Mouse (Mus musculus) heart, adult 2 months (tissue): Measurements from ENCODE around the gene Psmd12. TPM values are rescaled to one million over a fixed set of nuclear protein-coding genes. Genes with fewer than 3 reads are reported as not detected.
"Not testable (repeated sequence)": the region's sequence is repeated elsewhere in the genome, so short reads cannot be mapped to it uniquely, and the experiment has no call there.

ENCODE experiments used
- DNase-seq, 2 experiments: peaks; one replicate each; pipeline ENCODE4 v3.0.0; 2021
- H3K27ac ChIP-seq: fragments of 200-600 bp; 2 replicates; pipeline ENCODE4 v1.8.1; 2022
- H3K27me3 ChIP-seq: fragments of 200-500 bp; 2 replicates; pipeline ENCODE4 v1.6.1; 2012; ENCODE audit warnings: mild to moderate bottlenecking, low read length, inconsistent platforms, mixed read lengths; ENCODE audit not compliant: control insufficient read depth, insufficient read depth
- H3K36me3 ChIP-seq: fragments of 200-500 bp; 2 replicates; pipeline ENCODE4 v1.6.1; 2012; ENCODE audit warnings: low read length, inconsistent platforms; ENCODE audit not compliant: control insufficient read depth, insufficient read depth
- H3K4me1 ChIP-seq: fragments of 200-500 bp; 2 replicates; pipeline ENCODE4 v1.6.1; 2011; ENCODE audit warnings: low read length; ENCODE audit not compliant: control insufficient read depth, insufficient read depth
- H3K4me3 ChIP-seq: fragments of 200-600 bp; 2 replicates; pipeline ENCODE4 v1.8.1; 2022
- H3K79me2 ChIP-seq: fragments of 200-500 bp; replicated peaks from 2 replicates; pipeline ENCODE4 v1.6.1; 2012; ENCODE audit warnings: mild to moderate bottlenecking, inconsistent platforms, low read length, moderate library complexity, mixed read lengths; ENCODE audit not compliant: control insufficient read depth, insufficient read depth
- H3K9ac ChIP-seq: fragments of 200-500 bp; 2 replicates; pipeline ENCODE4 v1.6.1; 2012; ENCODE audit warnings: low read depth, mild to moderate bottlenecking, control low read depth, inconsistent platforms, low read length, mixed read lengths
- CTCF ChIP-seq: fragments of 200-600 bp; IDR thresholded peaks from 2 replicates; pipeline ENCODE4 v1.8.1; 2022; ENCODE audit warnings: antibody characterized with exemption, mild to moderate bottlenecking, moderate library complexity
- EP300 ChIP-seq: fragments of 200-500 bp; IDR thresholded peaks from 2 replicates; pipeline ENCODE4 v1.6.1; 2011; ENCODE audit warnings: low read depth, low read length, control low read depth; ENCODE audit not compliant: insufficient read depth
- POLR2A ChIP-seq: fragments of 200-500 bp; IDR thresholded peaks from 2 replicates; pipeline ENCODE4 v1.6.1; 2011; ENCODE audit warnings: mild to moderate bottlenecking, low read depth, low read length, control low read depth; ENCODE audit not compliant: insufficient read depth
- WGBS: fragments of 180-500 bp; shearing (Covaris S2); methylation state at CpG from one replicate; pipeline ENCODE4 v1.1.7; 2018; 5-methylcytosine and 5-hydroxymethylcytosine counted together
- intact Hi-C: fragments of 180-260 bp; cut with DNase I; formaldehyde crosslinking; loops from one replicate; pipeline ENCODE4 v1.15.1; 2025
- polyA plus RNA-seq: library from polyadenylated mRNA; depleted of rRNA; stranded (reverse); fragments of >200 nt; gene quantifications from 2 replicates; pipeline ENCODE4 v1.2.3, GENCODE M21; 2012
- total RNA-seq, 2 experiments: library from RNA; stranded (reverse); gene quantifications; 2 replicates each; pipeline ENCODE4 v1.2.3; 2021

Gene Psmd12
- total and polyA plus RNA-seq, 3 experiments, result 22.6 to 92.2 (median 78.3) TPM

- DNase-seq, result peak in 1 of 2 experiments; percentile 42
- Histone ChIP-seq H3K79me2 (no peaks in the 10 kb centered on the region), H3K4me3 (no peak overlapping the region), H3K27ac (no peak overlapping the region), H3K4me1 (peaks cover 1% of the 10 kb centered on the region), H3K36me3 (no peaks in the 10 kb centered on the region), H3K27me3 (no peaks in the 10 kb centered on the region), H3K9ac (no peak overlapping the region)
- intact Hi-C loops, result loop anchor here (2.0 kb wide), 1 partner anchor 258 kb away; no protein-coding TSS in a partner anchor
- 21% methylated on average over 8 of the region's 8 CpGs for WGBS
- TF ChIP-seq EP300, result peak; percentile 71; the same call in 1 of the 2 replicates
- no peak for TF ChIP-seq POLR2A
- TF ChIP-seq CTCF, result peak; percentile 89
Observed at GRCm38 (mm10) chr11:107473137-107473820, 6.0 kb upstream of the Psmd12 start.

- TF ChIP-seq CTCF (no peak), EP300 (no peak), POLR2A (no peak)
- WGBS, result under 1% methylated on average over 10 of the region's 10 CpGs
Observed at GRCm38 (mm10) chr11:107479862-107480203, 549 bp downstream of the Psmd12 start.

GRCm38 (mm10) chr11:107484341-107484740 is 5.1 kb downstream of the Psmd12 start:
- intact Hi-C loops, result no loop called here

More at GRCm38 (mm10) chr11:107479862-107480203, 549 bp downstream of the Psmd12 start:
- H3K9ac ChIP-seq, result peak overlapping the region; percentile 92
- H3K36me3 ChIP-seq, result peaks cover 15% of the 10 kb centered on the region
- H3K4me3 ChIP-seq, result peak overlapping the region; percentile 99
- intact Hi-C loops, result loop anchor here (5.0 kb wide), 1 partner anchor 288 kb away; no protein-coding TSS in a partner anchor
- DNase-seq, result no peak
- H3K27ac ChIP-seq, result peak overlapping the region; percentile 95
- H3K79me2 ChIP-seq, result peaks cover 11% of the 10 kb centered on the region; the same call in 1 of the 2 replicates
- H3K27me3 ChIP-seq, result no peaks in the 10 kb centered on the region
- H3K4me1 ChIP-seq, result peaks cover 4% of the 10 kb centered on the region

GRCm38 (mm10) chr11:107502801-107503200 is 23.5 kb downstream of the Psmd12 start:
- intact Hi-C loops, result no loop called here
- TF ChIP-seq EP300, result no peak
- TF ChIP-seq POLR2A, result no peak
- peak; percentile 41 for TF ChIP-seq CTCF

More at GRCm38 (mm10) chr11:107484341-107484740, 5.1 kb downstream of the Psmd12 start:
- Histone ChIP-seq H3K27ac (no peak overlapping the region), H3K4me1 (peaks cover 4% of the 10 kb centered on the region), H3K79me2 (peaks cover 11% of the 10 kb centered on the region; the same call in 1 of the 2 replicates), H3K4me3 (no peak overlapping the region), H3K9ac (no peak overlapping the region), H3K27me3 (no peaks in the 10 kb centered on the region), H3K36me3 (peaks cover 17% of the 10 kb centered on the region)
- whole genome bisulfite sequencing, result 89% methylated on average over 3 of the region's 3 CpGs
- TF ChIP-seq CTCF (no peak), POLR2A (no peak), EP300 (no peak)
- DNase-seq, result no peak

GRCm38 (mm10) chr11:107504364-107504763 is 25.1 kb downstream of the Psmd12 start:
- intact Hi-C loops, result not testable (repeated sequence)

More at GRCm38 (mm10) chr11:107502801-107503200, 23.5 kb downstream of the Psmd12 start:
- H3K36me3 ChIP-seq, result no peaks in the 10 kb centered on the region; the same call in 1 of the 2 replicates
- H3K4me3 ChIP-seq, result no peak overlapping the region
- H3K4me1 ChIP-seq, result no peaks in the 10 kb centered on the region
- H3K27me3 ChIP-seq, result no peaks in the 10 kb centered on the region
- WGBS, result 91% methylated on average over 8 of the region's 8 CpGs
- DNase-seq, result no peak
- no peaks in the 10 kb centered on the region for H3K79me2 ChIP-seq
- no peak overlapping the region for H3K27ac ChIP-seq
- H3K9ac ChIP-seq, result no peak overlapping the region

GRCm38 (mm10) chr11:107506260-107506659 is 27.0 kb downstream of the Psmd12 start:
- no peak overlapping the region for H3K4me3 ChIP-seq
- no peaks in the 10 kb centered on the region for H3K79me2 ChIP-seq
- intact Hi-C loops, result no loop called here
- H3K4me1 ChIP-seq, result peaks cover 2% of the 10 kb centered on the region
- DNase-seq, result no peak
- no peaks in the 10 kb centered on the region for H3K27me3 ChIP-seq
- WGBS, result 76% methylated on average over 1 of the region's 1 CpGs
- H3K27ac ChIP-seq, result no peak overlapping the region
- H3K9ac ChIP-seq, result no peak overlapping the region
- TF ChIP-seq EP300 (no peak), CTCF (peak; percentile 57)
- no peaks in the 10 kb centered on the region for H3K36me3 ChIP-seq

More at GRCm38 (mm10) chr11:107504364-107504763, 25.1 kb downstream of the Psmd12 start:
- WGBS, result 92% methylated on average over 3 of the region's 4 CpGs
- not testable (repeated sequence) for H3K4me1 ChIP-seq, H3K27me3 ChIP-seq, H3K9ac ChIP-seq, H3K27ac ChIP-seq, H3K36me3 ChIP-seq, DNase-seq, H3K79me2 ChIP-seq, H3K4me3 ChIP-seq
